9 mouse cellular contexts compared by ENCODE assay signal in the genomic region with DNA sequence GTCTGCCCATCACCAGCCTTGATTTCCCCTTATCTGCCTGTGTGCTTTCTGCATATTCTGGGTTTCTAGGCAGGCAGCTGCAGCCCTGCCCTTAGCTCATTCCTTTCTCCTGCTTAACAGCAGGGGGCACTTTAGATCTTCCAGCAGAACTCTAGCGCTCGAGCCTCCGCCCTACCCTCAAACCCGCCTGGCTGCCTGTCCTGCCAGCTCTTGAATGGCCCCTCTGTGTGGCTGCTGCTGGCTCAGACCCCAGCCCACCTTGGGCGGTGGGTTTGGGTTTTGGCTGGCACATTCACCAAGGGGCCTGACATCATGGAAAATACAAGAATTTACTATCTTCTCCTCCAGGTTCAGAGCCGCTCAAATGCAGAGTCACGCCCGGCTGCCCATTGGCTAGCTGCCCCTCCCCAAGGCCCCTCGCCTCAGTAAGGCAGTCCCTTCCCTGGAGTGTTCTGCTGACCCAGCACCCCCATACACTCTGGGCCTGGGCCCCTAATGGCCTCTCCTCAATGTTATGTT. TPM values are rescaled to one million over a fixed set of nuclear protein-coding genes. Genes with fewer than 3 reads are reported as not detected.
DNase-seq lines count a peak whose midpoint lies in the region; ATAC-seq and TF ChIP-seq lines count a peak whose summit lies in the region.
"Had no signal": no experiment of that assay in that cellular context is flagged by ENCODE, and none has a peak within 500 bp of the region (broad histone marks: within the 10 kb centered on the region; RNA-seq: fewer than 3 reads in every experiment).

No protein-coding gene starts in this region.

- no peaks in the 10 kb centered on the region for H3K27me3 ChIP-seq in forebrain, postnatal 0 days (ENCODE audit: insufficient read depth, low read length)
- no peaks in the 10 kb centered on the region for H3K27me3 ChIP-seq in liver, postnatal 0 days (ENCODE audit: insufficient read depth, low read length)

- H3K9ac ChIP-seq in forebrain, postnatal 0 days = no peak overlapping the region
- no peak overlapping the region for H3K9ac ChIP-seq in liver, postnatal 0 days (replicated peaks)

- H3K4me1 ChIP-seq in forebrain, postnatal 0 days (ENCODE audit: insufficient read depth) = 0 out of 2 replicates have a peak, but pooled peaks cover under 1% of the 10 kb centered on the region
- H3K4me1 ChIP-seq in liver, postnatal 0 days (ENCODE audit: insufficient read depth) = no peaks in the 10 kb centered on the region

- WGBS in forebrain, postnatal 0 days = 10% methylated on average over 9 of the region's 9 CpGs
- 43% methylated on average over 9 of the region's 9 CpGs for WGBS in liver, postnatal 0 days (ENCODE audit: insufficient replicate concordance)

- ATAC-seq in forebrain, postnatal 0 days = peak; percentile 88
- ATAC-seq in liver, postnatal 0 days = peak; percentile 44; the same call in 1 of the 2 replicates

- DNase-seq in gastrocnemius, adult 2 months = peak; percentile 79
- no peak for DNase-seq in gastrocnemius, adult 18-20 months (ENCODE audit: low spot score)
- DNase-seq in ZHBTc4 (ENCODE audit: low read depth, low spot score) = peak; percentile 72
- peak; percentile 65 for DNase-seq in forebrain, postnatal 0 days
- DNase-seq in kidney, adult 9 months = peak; percentile 16
- no peak for DNase-seq in liver, postnatal 0 days
- peak; percentile 43 for DNase-seq in right cerebral cortex, postnatal 14 days
- no peak for DNase-seq in spleen, postnatal 36 days (ENCODE audit: low spot score in 2 of 2)

- no peak for TF ChIP-seq EP300 in liver, postnatal 0 days (IDR thresholded peaks at IDR 0.05; ENCODE audit: low read depth)

- no peaks in the 10 kb centered on the region for H3K9me3 ChIP-seq in forebrain, postnatal 0 days (ENCODE audit: low read length)
- no peaks in the 10 kb centered on the region for H3K9me3 ChIP-seq in liver, postnatal 0 days (ENCODE audit: low read length)

- H3K36me3 ChIP-seq in forebrain, postnatal 0 days (ENCODE audit: insufficient read depth) = no peaks in the 10 kb centered on the region
- H3K36me3 ChIP-seq in liver, postnatal 0 days (replicated peaks; ENCODE audit: insufficient read depth, low read length) = peaks cover 17% of the 10 kb centered on the region; the same call in 1 of the 2 replicates

- intact Hi-C loops in gastrocnemius, adult 2 months (cut with DNase I) = loop anchor here (5.0 kb wide), 1 partner anchor 95 kb away; no protein-coding TSS in a partner anchor

- peak overlapping the region; percentile 24; the same call in 1 of the 2 replicates for H3K4me2 ChIP-seq in forebrain, postnatal 0 days (ENCODE audit: low read depth)
- H3K4me2 ChIP-seq in liver, postnatal 0 days (ENCODE audit: low read depth, low read length) = no peak overlapping the region

- TF ChIP-seq CTCF in gastrocnemius, adult 2 months (IDR thresholded peaks at IDR 0.05) = peak; percentile 73
- peak; percentile 72 for TF ChIP-seq CTCF in forebrain, postnatal 0 days (IDR thresholded peaks at IDR 0.05; ENCODE audit: low read depth)
- peak; percentile 76 for TF ChIP-seq CTCF in liver, postnatal 0 days (IDR thresholded peaks at IDR 0.05; ENCODE audit: low read depth)

- peak overlapping the region; percentile 98 for H3K27ac ChIP-seq in gastrocnemius, adult 2 months
- no peak overlapping the region for H3K27ac ChIP-seq in forebrain, postnatal 0 days (ENCODE audit: low read depth, low read length)
- no peak overlapping the region for H3K27ac ChIP-seq in liver, postnatal 0 days (ENCODE audit: low read depth)

- peak overlapping the region; percentile 58 for H3K4me3 ChIP-seq in gastrocnemius, adult 2 months
- no peak overlapping the region for H3K4me3 ChIP-seq in forebrain, postnatal 0 days (ENCODE audit: low read depth, low read length)
- H3K4me3 ChIP-seq in liver, postnatal 0 days (ENCODE audit: low read depth, low read length) = no peak overlapping the region

RNA-seq across cellular contexts. Expression of a gene that starts 11.2 kb away (rescaled TPM):
- total RNA-seq in gastrocnemius, adult 2 months (2021) = over 10,000 TPM; 28,899 to 38,022 TPM
- total RNA-seq in gastrocnemius, adult 18-20 months (2021) = over 10,000 TPM; 35,269 to 35,976 TPM
- 1.2 and 1.6 TPM in 2 replicates for total RNA-seq in forebrain, postnatal 0 days (2014; rRNA removed)
- polyA plus RNA-seq in forebrain, postnatal 0 days (2015; fragmentation: Nextera tagmentation; extraction: Ambion mirVana) = 1.2 and 1.4 TPM in 2 replicates
- polyA plus RNA-seq in liver, postnatal 0 days (2015; fragmentation: Nextera tagmentation; extraction: Ambion mirVana) = 3.6 and 72.5 TPM in 2 replicates

RNA-seq across cellular contexts. Expression of a gene that starts 26.8 kb away (rescaled TPM):
- total RNA-seq in gastrocnemius, adult 2 months (2021) = 10 to 100 TPM; 25.8 to 47.3 TPM
- 10 to 100 TPM; 30.3 to 38.4 TPM for total RNA-seq in gastrocnemius, adult 18-20 months (2021)
- 5.7 and 7.9 TPM in 2 replicates for total RNA-seq in forebrain, postnatal 0 days (2014; rRNA removed)
- 5.5 and 6.4 TPM in 2 replicates for polyA plus RNA-seq in forebrain, postnatal 0 days (2015; fragmentation: Nextera tagmentation; extraction: Ambion mirVana)
- polyA plus RNA-seq in liver, postnatal 0 days (2015; fragmentation: Nextera tagmentation; extraction: Ambion mirVana) = 31.5 and 33.6 TPM in 2 replicates

RNA-seq across cellular contexts. Expression of a gene that starts 45.1 kb away (rescaled TPM):
- total RNA-seq in gastrocnemius, adult 2 months (2021) = 1 to 10 TPM in 1 of 2 experiments, under 1 TPM in 1; 0.89 to 1.4 TPM
- 1 to 10 TPM; 1.7 to 1.9 TPM for total RNA-seq in gastrocnemius, adult 18-20 months (2021)
- 44.8 and 73.5 TPM in 2 replicates for total RNA-seq in forebrain, postnatal 0 days (2014; rRNA removed)
- 25.5 and 27.9 TPM in 2 replicates for polyA plus RNA-seq in forebrain, postnatal 0 days (2015; fragmentation: Nextera tagmentation; extraction: Ambion mirVana)
- 18.7 and 19.3 TPM in 2 replicates for polyA plus RNA-seq in liver, postnatal 0 days (2015; fragmentation: Nextera tagmentation; extraction: Ambion mirVana)

RNA-seq across cellular contexts. Expression of a gene that starts 45.8 kb away (rescaled TPM):
- total RNA-seq in gastrocnemius, adult 2 months (2021) = over 10,000 TPM; 15,929 to 19,962 TPM
- over 10,000 TPM; 19,257 to 20,060 TPM for total RNA-seq in gastrocnemius, adult 18-20 months (2021)
- 0.33 and 2.8 TPM in 2 replicates for total RNA-seq in forebrain, postnatal 0 days (2014; rRNA removed)
- 0.21 and 1.5 TPM in 2 replicates for polyA plus RNA-seq in forebrain, postnatal 0 days (2015; fragmentation: Nextera tagmentation; extraction: Ambion mirVana)
- 6.9 and 72.7 TPM in 2 replicates for polyA plus RNA-seq in liver, postnatal 0 days (2015; fragmentation: Nextera tagmentation; extraction: Ambion mirVana)

RNA-seq across cellular contexts. Expression of a gene that starts 52.8 kb away (rescaled TPM):
- not detected for total RNA-seq in gastrocnemius, adult 2 months (2021)
- total RNA-seq in gastrocnemius, adult 18-20 months (2021) = not detected
- not detected in 2 replicates for total RNA-seq in forebrain, postnatal 0 days (2014; rRNA removed)
- not detected in 2 replicates for polyA plus RNA-seq in forebrain, postnatal 0 days (2015; fragmentation: Nextera tagmentation; extraction: Ambion mirVana)
- not detected in 2 replicates for polyA plus RNA-seq in liver, postnatal 0 days (2015; fragmentation: Nextera tagmentation; extraction: Ambion mirVana)
- total RNA-seq: gastrocnemius, postnatal 4 days had no signal

Comparison
In these comparisons a context has a peak if more than half of its experiments do, and no peak if none do; other contexts are left out.
1. DNase-seq: peak in gastrocnemius, adult 2 months (single experiment), ZHBTc4 (single experiment), forebrain, postnatal 0 days (single experiment), kidney, adult 9 months (single experiment) and right cerebral cortex, postnatal 14 days (single experiment); none in gastrocnemius, adult 18-20 months (single experiment), liver, postnatal 0 days (single experiment) and spleen, postnatal 36 days (0 of 2).
2. RNA of a gene that starts 11.2 kb away (total RNA-seq): 28,899 to 38,022 TPM in gastrocnemius, adult 2 months and 35,269 to 35,976 TPM in gastrocnemius, adult 18-20 months; 1.2 to 1.6 TPM in forebrain, postnatal 0 days; every median in the first group is over 1,000 times any median in the second.
3. RNA of a gene that starts 45.1 kb away (total RNA-seq): 44.8 to 73.5 TPM in forebrain, postnatal 0 days; 1.7 to 1.9 TPM in gastrocnemius, adult 18-20 months and 0.89 to 1.4 TPM in gastrocnemius, adult 2 months; every median in the first group is over 10 times any median in the second.
4. Peak in every context shown above with its lines, with median percentiles within 50 percentile points of each other: CTCF ChIP-seq.